Mouse (Mus musculus) midbrain, embryonic 14.5 days (tissue): ENCODE data around the gene 9930111J21Rik1. TPM values are rescaled to one million over a fixed set of nuclear protein-coding genes. Genes with fewer than 3 reads are reported as not detected.
"Not testable (repeated sequence)": the region's sequence is repeated elsewhere in the genome, so short reads cannot be mapped to it uniquely, and the experiment has no call there.

Source experiments
- ATAC-seq: fragments of 200-750 bp; cut with Nextera tagmentation; 2 replicates; pipeline ENCODE4 v1.8.0; 2017; ENCODE audit warnings: moderate number of reproducible peaks, moderate library complexity; ENCODE audit not compliant: low FRiP score, low TSS enrichment
- DNase-seq: peaks from one replicate; pipeline ENCODE4 v3.0.0-alpha.2; 2015
- H3K27ac ChIP-seq: fragments of 300-500 bp; sonication (generic); replicated peaks from 2 replicates; pipeline ENCODE4 v1.5.1; 2014; ENCODE audit warnings: mild to moderate bottlenecking, low read depth, low read length, moderate library complexity
- H3K27me3 ChIP-seq: fragments of 300-500 bp; sonication (generic); 2 replicates; pipeline ENCODE4 v1.6.1; 2014; ENCODE audit warnings: low read length, control low read depth, mixed read lengths; ENCODE audit not compliant: control insufficient read depth, insufficient read depth
- H3K36me3 ChIP-seq: fragments of 300-500 bp; sonication (generic); 2 replicates; pipeline ENCODE4 v1.6.1; 2014; ENCODE audit warnings: low read length, control low read depth; ENCODE audit not compliant: control insufficient read depth, insufficient read depth
- H3K4me1 ChIP-seq: fragments of 300-500 bp; sonication (generic); 2 replicates; pipeline ENCODE4 v1.6.1; 2014; ENCODE audit warnings: mild to moderate bottlenecking, antibody characterized with exemption, low read length, control low read depth; ENCODE audit not compliant: control insufficient read depth, insufficient read depth
- H3K4me2 ChIP-seq: fragments of 300-500 bp; sonication (generic); 2 replicates; pipeline ENCODE4 v1.6.1; 2014; ENCODE audit warnings: mild to moderate bottlenecking, low read length, moderate library complexity
- H3K4me3 ChIP-seq: fragments of 300-500 bp; sonication (generic); replicated peaks from 2 replicates; pipeline ENCODE4 v1.5.1; 2014; ENCODE audit warnings: low read depth, low read length
- H3K9ac ChIP-seq: fragments of 300-500 bp; sonication (generic); replicated peaks from 2 replicates; pipeline ENCODE4 v1.6.1; 2014; ENCODE audit warnings: mild to moderate bottlenecking, low read length, moderate library complexity
- H3K9me3 ChIP-seq: fragments of 300-500 bp; sonication (generic); 2 replicates; pipeline ENCODE4 v1.6.1; 2016; ENCODE audit warnings: low read length, control low read depth, mixed read lengths; ENCODE audit not compliant: control insufficient read depth
- WGBS: fragments of 180-500 bp; shearing (Covaris S2); extraction: QIAGEN DNeasy Blood & Tissue Kit; methylation state at CpG from one replicate; pipeline ENCODE4 v1.1.7; 2014; 5-methylcytosine and 5-hydroxymethylcytosine counted together
- polyA plus RNA-seq: library from polyadenylated mRNA; unstranded; fragments of >200 nt; fragmentation: Nextera tagmentation; extraction: Ambion mirVana; gene quantifications from 2 replicates; pipeline ENCODE4 v1.2.1, GENCODE M21; 2014

9930111J21Rik1 gene
- polyA plus RNA-seq: 0.39 TPM in 1 of 2 replicates, not detected in the other

DNA sequence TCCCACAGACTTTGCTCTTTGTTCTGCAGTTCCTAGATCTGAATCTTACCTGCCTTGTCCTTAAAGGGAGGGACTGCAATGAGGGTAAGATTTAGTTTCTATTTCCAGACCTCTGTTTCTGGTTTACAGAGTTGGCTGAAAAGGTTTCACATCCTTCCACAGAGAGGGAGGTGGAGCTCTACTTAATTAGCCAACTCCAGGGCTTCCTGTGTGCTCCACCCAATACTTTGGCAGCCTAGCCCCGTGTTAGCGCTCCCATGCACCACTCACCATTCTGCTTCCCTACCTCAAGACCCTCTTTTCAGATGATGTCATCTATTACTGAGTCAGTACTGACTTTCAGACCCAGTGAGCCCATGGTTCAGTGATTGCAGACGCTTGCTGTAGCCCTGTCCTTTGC, at the start of gene 9930111J21Rik1:
TSS of gene 9930111J21Rik1 (minus strand) at position 148 of the 400 bp plus-strand sequence.
- not testable (repeated sequence) for H3K4me3 ChIP-seq, H3K36me3 ChIP-seq, H3K4me1 ChIP-seq, H3K27ac ChIP-seq, H3K27me3 ChIP-seq, ATAC-seq, DNase-seq, H3K4me2 ChIP-seq, H3K9ac ChIP-seq, H3K9me3 ChIP-seq
- no CpG with 5 or more reads among the region's 3 CpGs for WGBS

DNA sequence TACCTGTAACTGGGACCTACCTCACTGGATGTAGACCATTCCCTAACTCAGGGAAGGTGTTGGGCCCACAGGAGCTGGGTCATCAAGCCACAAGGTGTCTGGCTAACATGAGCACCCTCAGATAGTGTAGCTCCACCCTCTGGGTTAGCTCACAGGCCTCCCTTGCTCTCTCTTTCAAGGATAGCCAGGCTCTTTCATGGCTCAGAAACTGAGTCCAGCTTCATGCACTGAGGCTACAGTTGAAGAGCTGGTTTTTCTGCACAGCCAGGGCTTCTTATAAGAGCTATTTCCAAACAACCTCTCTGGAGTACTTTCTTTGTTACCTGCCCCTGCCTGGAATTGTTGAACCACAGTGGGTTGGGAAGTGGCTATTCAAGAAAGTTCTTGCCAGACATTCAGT, 32.9 kb upstream of the 9930111J21Rik1 start:
- not testable (repeated sequence) for H3K27me3 ChIP-seq, H3K9ac ChIP-seq, ATAC-seq, DNase-seq, H3K36me3 ChIP-seq, H3K4me1 ChIP-seq, H3K4me2 ChIP-seq, H3K27ac ChIP-seq, H3K9me3 ChIP-seq, H3K4me3 ChIP-seq

GRCm38 (mm10) chr11:49006785-49007184, 27.6 kb upstream of the 9930111J21Rik1 start:
- H3K27me3 ChIP-seq, H3K4me3 ChIP-seq, H3K27ac ChIP-seq, H3K4me2 ChIP-seq, H3K4me1 ChIP-seq, ATAC-seq, H3K9me3 ChIP-seq, H3K9ac ChIP-seq, H3K36me3 ChIP-seq, DNase-seq: not testable (repeated sequence)
- 50% methylated on average over 1 of the region's 1 CpGs for WGBS

DNA sequence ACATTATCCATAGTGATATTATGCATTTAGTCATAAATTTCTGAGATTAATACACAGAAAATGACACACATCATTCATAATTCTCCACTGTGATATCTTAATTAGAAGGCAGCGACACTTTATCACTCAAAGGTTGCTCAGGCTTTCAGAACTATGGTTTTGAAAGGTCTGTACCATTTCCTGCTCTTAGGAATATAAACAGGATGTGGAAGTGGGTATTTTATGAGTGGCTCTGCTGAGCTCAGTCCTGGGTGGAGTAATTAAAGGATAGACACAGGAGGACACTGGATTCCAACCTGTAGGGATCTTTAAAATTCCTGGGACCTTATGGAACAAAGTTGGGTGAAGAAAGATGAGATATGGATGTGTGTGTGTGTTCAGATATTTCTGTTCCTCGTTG, 27.1 kb upstream of the 9930111J21Rik1 start:
- H3K4me2 ChIP-seq, H3K36me3 ChIP-seq, DNase-seq, H3K4me1 ChIP-seq, H3K9me3 ChIP-seq, H3K4me3 ChIP-seq, H3K27ac ChIP-seq, H3K27me3 ChIP-seq, ATAC-seq, H3K9ac ChIP-seq: not testable (repeated sequence)
- WGBS: 80% methylated on average over 2 of the region's 2 CpGs

GRCm38 (mm10) chr11:49000411-49000810, 21.2 kb upstream of the 9930111J21Rik1 start:
- H3K27ac ChIP-seq, H3K9me3 ChIP-seq, DNase-seq, H3K27me3 ChIP-seq, H3K4me2 ChIP-seq, ATAC-seq, H3K9ac ChIP-seq, H3K4me1 ChIP-seq, H3K36me3 ChIP-seq, H3K4me3 ChIP-seq: not testable (repeated sequence)
- WGBS: 82% methylated on average over 1 of the region's 1 CpGs

DNA sequence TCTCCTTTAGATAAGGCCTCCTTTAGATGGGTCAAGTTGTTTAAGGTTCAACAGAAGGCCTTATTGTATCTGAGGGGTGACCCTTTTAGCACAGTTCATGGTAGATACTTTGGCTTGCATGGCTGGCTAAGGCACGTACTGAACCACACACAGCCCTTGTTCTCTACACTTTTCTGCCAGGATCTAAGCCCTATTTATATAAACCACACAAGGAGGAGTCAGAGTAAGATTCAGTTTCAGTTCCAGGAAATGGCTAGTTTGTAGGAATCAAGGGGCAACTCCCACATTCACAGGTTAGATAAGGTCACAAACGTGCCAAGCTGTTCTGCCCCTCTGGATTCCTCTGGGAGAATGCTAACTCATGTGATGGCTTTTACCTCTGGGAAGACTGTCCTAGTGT, 14.8 kb upstream of the 9930111J21Rik1 start, which contains the start of gene Tgtp1:
TSS of gene Tgtp1 (minus strand) at position 155 of the 400 bp plus-strand sequence.
- not testable (repeated sequence) for H3K4me3 ChIP-seq, H3K4me1 ChIP-seq, H3K9ac ChIP-seq, ATAC-seq, H3K36me3 ChIP-seq, H3K4me2 ChIP-seq, H3K27me3 ChIP-seq, H3K27ac ChIP-seq, H3K9me3 ChIP-seq, DNase-seq
- 80% methylated on average over 2 of the region's 2 CpGs for WGBS

DNA sequence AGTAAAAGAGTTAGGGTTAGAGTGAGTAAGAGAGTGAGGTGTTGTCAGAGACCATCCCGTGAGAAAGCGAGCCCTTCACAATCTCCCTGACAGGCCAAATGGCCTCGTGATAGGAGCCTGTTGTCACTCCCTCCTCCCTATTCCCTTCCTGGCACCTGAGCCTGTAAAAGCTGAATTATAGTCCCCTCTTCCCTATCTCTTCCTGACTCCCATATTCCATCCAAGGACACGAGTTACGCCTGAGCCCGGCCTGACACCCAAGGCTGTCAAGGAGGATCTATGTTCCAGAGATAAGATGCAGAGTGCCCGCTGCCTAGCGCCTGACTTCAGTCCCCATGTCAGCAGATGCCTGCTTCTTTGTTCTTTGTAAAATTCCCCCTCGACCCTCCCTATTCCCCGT, 14.1 kb upstream of the 9930111J21Rik1 start:
- not testable (repeated sequence) for H3K9ac ChIP-seq, DNase-seq, H3K27me3 ChIP-seq, H3K27ac ChIP-seq, H3K4me1 ChIP-seq, ATAC-seq, H3K4me2 ChIP-seq, H3K36me3 ChIP-seq, H3K4me3 ChIP-seq, H3K9me3 ChIP-seq
- WGBS: 77% methylated on average over 10 of the region's 10 CpGs

- DNase-seq, H3K4me2 ChIP-seq, H3K27ac ChIP-seq, H3K27me3 ChIP-seq, H3K4me3 ChIP-seq, H3K4me1 ChIP-seq, H3K36me3 ChIP-seq, H3K9me3 ChIP-seq, H3K9ac ChIP-seq, ATAC-seq: not testable (repeated sequence)
- 73% methylated on average over 4 of the region's 4 CpGs for WGBS
Observed at GRCm38 (mm10) chr11:48991740-48992520, 12.7 kb upstream of the 9930111J21Rik1 start, which contains the start of gene Gm12185. Gm12185 (minus strand) TSS chr11:48992226.

- not testable (repeated sequence) for H3K27me3 ChIP-seq, H3K4me3 ChIP-seq, H3K4me1 ChIP-seq, DNase-seq, H3K4me2 ChIP-seq, H3K9me3 ChIP-seq, ATAC-seq, H3K36me3 ChIP-seq, H3K27ac ChIP-seq, H3K9ac ChIP-seq
- 80% methylated on average over 2 of the region's 2 CpGs for WGBS
Observed at GRCm38 (mm10) chr11:48989981-48990380, 10.8 kb upstream of the 9930111J21Rik1 start.
